Mouse (Mus musculus): Measurements from ENCODE around the gene Ybx1.

DNA sequence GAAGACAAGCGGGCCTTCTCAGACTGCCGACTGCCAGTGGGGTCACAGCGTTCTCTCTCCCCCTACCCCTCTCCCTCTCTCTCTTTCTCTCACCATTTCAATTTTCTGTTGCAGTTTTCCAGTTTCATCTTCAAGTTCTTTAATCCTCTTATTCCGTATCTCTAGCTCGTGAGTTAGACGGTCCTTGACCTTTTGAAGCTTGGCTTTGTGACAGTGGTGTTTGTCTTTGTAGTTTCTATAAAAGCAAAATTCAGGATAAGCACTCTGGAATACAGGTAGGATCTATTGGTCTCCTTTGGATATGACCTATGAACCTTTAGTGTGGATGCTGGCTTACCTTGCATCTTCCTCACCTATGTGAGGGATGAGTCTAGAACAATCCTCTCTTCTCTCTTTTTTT is 39.1 kb upstream of the Ybx1 start:
- TF ChIP-seq CTCF (IDR thresholded peaks at IDR 0.05) (no peak), EP300 (IDR thresholded peaks at IDR 0.05) (no peak)

All from lung, postnatal 0 days (tissue).